Mouse (Mus musculus): ENCODE results near the gene Pif1. TPM values are rescaled to one million over a fixed set of nuclear protein-coding genes. Genes with fewer than 3 reads are reported as not detected.

The Pif1 gene
- polyA plus RNA-seq, 1 experiment from 2014 or later: 18.4 TPM

- no peak overlapping the region for H3K4me3 ChIP-seq (ENCODE audit: low read depth, low read length)
- H3K4me2 ChIP-seq: no peak overlapping the region
- 12% methylated on average over 5 of the region's 5 CpGs for WGBS
- H3K27ac ChIP-seq (ENCODE audit: low read depth): peak overlapping the region; percentile 92
- ATAC-seq (ENCODE audit: insufficient read depth) (peak; percentile 95), DNase-seq (peak; percentile 92)
- H3K27me3 ChIP-seq (ENCODE audit: insufficient read depth, low read length): no peaks in the 10 kb centered on the region
- H3K36me3 ChIP-seq (ENCODE audit: insufficient read depth): peaks cover 7% of the 10 kb centered on the region
- H3K9ac ChIP-seq: 0 out of 2 replicates have a peak overlapping the region, but pooled peaks have one; percentile 20
- peaks cover 41% of the 10 kb centered on the region for H3K4me1 ChIP-seq (ENCODE audit: insufficient read depth)
- H3K9me3 ChIP-seq (ENCODE audit: low read depth, low read length): no peaks in the 10 kb centered on the region
- no peak for TF ChIP-seq CTCF (IDR thresholded peaks at IDR 0.05; ENCODE audit: low read depth)
Observed at GRCm38 (mm10) chr9:65551035-65551434, 35.9 kb upstream of the Pif1 start.

- Histone ChIP-seq H3K27ac (ENCODE audit: low read depth) (peak overlapping the region; percentile 92; the same call in 1 of the 2 replicates), H3K4me2 (no peak overlapping the region), H3K4me1 (ENCODE audit: insufficient read depth) (peaks cover 40% of the 10 kb centered on the region), H3K4me3 (ENCODE audit: low read depth, low read length) (no peak overlapping the region), H3K27me3 (ENCODE audit: insufficient read depth, low read length) (no peaks in the 10 kb centered on the region), H3K9ac (no peak overlapping the region), H3K36me3 (ENCODE audit: insufficient read depth) (peaks cover 18% of the 10 kb centered on the region), H3K9me3 (ENCODE audit: low read depth, low read length) (no peaks in the 10 kb centered on the region)
- TF ChIP-seq CTCF (IDR thresholded peaks at IDR 0.05; ENCODE audit: low read depth): no peak
- DNase-seq (no peak), ATAC-seq (ENCODE audit: insufficient read depth) (no peak)
- 80% methylated on average over 5 of the region's 5 CpGs for WGBS
Observed at GRCm38 (mm10) chr9:65552141-65552540, 34.8 kb upstream of the Pif1 start.

GRCm38 (mm10) chr9:65552711-65553110 is 34.2 kb upstream of the Pif1 start:
- no peak overlapping the region for H3K4me2 ChIP-seq
- 86% methylated on average over 2 of the region's 2 CpGs for WGBS
- no peak overlapping the region for H3K4me3 ChIP-seq (ENCODE audit: low read depth, low read length)
- no peaks in the 10 kb centered on the region for H3K9me3 ChIP-seq (ENCODE audit: low read depth, low read length)
- ATAC-seq (ENCODE audit: insufficient read depth): no peak
- no peak for TF ChIP-seq CTCF (IDR thresholded peaks at IDR 0.05; ENCODE audit: low read depth)
- H3K27me3 ChIP-seq (ENCODE audit: insufficient read depth, low read length): no peaks in the 10 kb centered on the region
- H3K36me3 ChIP-seq (ENCODE audit: insufficient read depth): peaks cover 24% of the 10 kb centered on the region
- peaks cover 40% of the 10 kb centered on the region for H3K4me1 ChIP-seq (ENCODE audit: insufficient read depth)
- DNase-seq: no peak
- no peak overlapping the region for H3K9ac ChIP-seq
- peak overlapping the region; percentile 9; the same call in 1 of the 2 replicates for H3K27ac ChIP-seq (ENCODE audit: low read depth)

GRCm38 (mm10) chr9:65555001-65555405 is 32.0 kb upstream of the Pif1 start:
- peaks cover 33% of the 10 kb centered on the region for H3K4me1 ChIP-seq (ENCODE audit: insufficient read depth)
- H3K9ac ChIP-seq: peak overlapping the region; percentile 16; the same call in 1 of the 2 replicates
- peak; percentile 69 for ATAC-seq (ENCODE audit: insufficient read depth)
- peak overlapping the region; percentile 31 for H3K4me2 ChIP-seq
- H3K4me3 ChIP-seq (ENCODE audit: low read depth, low read length): no peak overlapping the region
- DNase-seq: peak; percentile 80
- H3K27ac ChIP-seq (ENCODE audit: low read depth): peak overlapping the region; percentile 83
- no peak for TF ChIP-seq CTCF (IDR thresholded peaks at IDR 0.05; ENCODE audit: low read depth)
- peaks cover 43% of the 10 kb centered on the region for H3K36me3 ChIP-seq (ENCODE audit: insufficient read depth)
- 7% methylated on average over 5 of the region's 5 CpGs for whole genome bisulfite sequencing
- H3K27me3 ChIP-seq (ENCODE audit: insufficient read depth, low read length): no peaks in the 10 kb centered on the region
- H3K9me3 ChIP-seq (ENCODE audit: low read depth, low read length): no peaks in the 10 kb centered on the region

GRCm38 (mm10) chr9:65555621-65556020 is 31.3 kb upstream of the Pif1 start:
- Histone ChIP-seq H3K36me3 (ENCODE audit: insufficient read depth) (peaks cover 48% of the 10 kb centered on the region), H3K4me2 (no peak overlapping the region), H3K27ac (ENCODE audit: low read depth) (peak overlapping the region; percentile 83), H3K4me3 (ENCODE audit: low read depth, low read length) (no peak overlapping the region), H3K4me1 (ENCODE audit: insufficient read depth) (peaks cover 26% of the 10 kb centered on the region), H3K27me3 (ENCODE audit: insufficient read depth, low read length) (no peaks in the 10 kb centered on the region), H3K9ac (no peak overlapping the region), H3K9me3 (ENCODE audit: low read depth, low read length) (no peaks in the 10 kb centered on the region)
- TF ChIP-seq CTCF (IDR thresholded peaks at IDR 0.05; ENCODE audit: low read depth): no peak
- 66% methylated on average over 4 of the region's 4 CpGs for WGBS
- ATAC-seq (ENCODE audit: insufficient read depth) (no peak), DNase-seq (no peak)

GRCm38 (mm10) chr9:65556349-65556748 is 30.6 kb upstream of the Pif1 start:
- WGBS: 87% methylated on average over 8 of the region's 8 CpGs
- Histone ChIP-seq H3K9me3 (ENCODE audit: low read depth, low read length) (no peaks in the 10 kb centered on the region), H3K9ac (no peak overlapping the region), H3K4me2 (no peak overlapping the region), H3K4me1 (ENCODE audit: insufficient read depth) (peaks cover 22% of the 10 kb centered on the region), H3K4me3 (ENCODE audit: low read depth, low read length) (no peak overlapping the region), H3K27me3 (ENCODE audit: insufficient read depth, low read length) (no peaks in the 10 kb centered on the region), H3K27ac (ENCODE audit: low read depth) (no peak overlapping the region), H3K36me3 (ENCODE audit: insufficient read depth) (peaks cover 55% of the 10 kb centered on the region)
- DNase-seq: no peak
- TF ChIP-seq CTCF (IDR thresholded peaks at IDR 0.05; ENCODE audit: low read depth): no peak
- no peak for ATAC-seq (ENCODE audit: insufficient read depth)

- Histone ChIP-seq H3K27ac (ENCODE audit: low read depth) (no peak overlapping the region), H3K9me3 (ENCODE audit: low read depth, low read length) (no peaks in the 10 kb centered on the region), H3K9ac (no peak overlapping the region), H3K4me1 (ENCODE audit: insufficient read depth) (peaks cover 22% of the 10 kb centered on the region), H3K36me3 (ENCODE audit: insufficient read depth) (peaks cover 57% of the 10 kb centered on the region), H3K4me2 (no peak overlapping the region), H3K27me3 (ENCODE audit: insufficient read depth, low read length) (no peaks in the 10 kb centered on the region), H3K4me3 (ENCODE audit: low read depth, low read length) (no peak overlapping the region)
- no peak for ATAC-seq (ENCODE audit: insufficient read depth)
- 94% methylated on average over 5 of the region's 5 CpGs for WGBS
- DNase-seq: no peak
- no peak for TF ChIP-seq CTCF (IDR thresholded peaks at IDR 0.05; ENCODE audit: low read depth)
Observed at GRCm38 (mm10) chr9:65556979-65557378, 30.0 kb upstream of the Pif1 start.

GRCm38 (mm10) chr9:65558806-65559205 is 28.2 kb upstream of the Pif1 start:
- no peaks in the 10 kb centered on the region for H3K9me3 ChIP-seq (ENCODE audit: low read depth, low read length)
- H3K4me3 ChIP-seq (ENCODE audit: low read depth, low read length): no peak overlapping the region
- H3K9ac ChIP-seq: no peak overlapping the region
- ATAC-seq (ENCODE audit: insufficient read depth): no peak
- H3K27ac ChIP-seq (ENCODE audit: low read depth): no peak overlapping the region
- 83% methylated on average over 6 of the region's 6 CpGs for WGBS
- TF ChIP-seq CTCF (IDR thresholded peaks at IDR 0.05; ENCODE audit: low read depth): no peak
- no peak for DNase-seq
- H3K36me3 ChIP-seq (ENCODE audit: insufficient read depth): peaks cover 73% of the 10 kb centered on the region
- no peak overlapping the region for H3K4me2 ChIP-seq
- H3K4me1 ChIP-seq (ENCODE audit: insufficient read depth): peaks cover 25% of the 10 kb centered on the region
- no peaks in the 10 kb centered on the region for H3K27me3 ChIP-seq (ENCODE audit: insufficient read depth, low read length)

Measured in lung, embryonic 14.5 days (tissue).